Mouse (Mus musculus) spleen, adult 2 months (tissue): ENCODE results near the gene Cyp8b1.

Experiments used
- CTCF ChIP-seq: fragments of 200-500 bp; IDR thresholded peaks from 2 replicates; pipeline ENCODE4 v1.5.1; 2011; ENCODE audit warnings: mild to moderate bottlenecking, inconsistent platforms; ENCODE audit not compliant: insufficient read depth, insufficient read length, insufficient replicate concordance; ENCODE audit errors: extremely low read depth
- POLR2A ChIP-seq: fragments of 200-500 bp; IDR thresholded peaks from 2 replicates; pipeline ENCODE4 v1.6.1; 2011; ENCODE audit warnings: low read depth, low read length, inconsistent platforms

DNA sequence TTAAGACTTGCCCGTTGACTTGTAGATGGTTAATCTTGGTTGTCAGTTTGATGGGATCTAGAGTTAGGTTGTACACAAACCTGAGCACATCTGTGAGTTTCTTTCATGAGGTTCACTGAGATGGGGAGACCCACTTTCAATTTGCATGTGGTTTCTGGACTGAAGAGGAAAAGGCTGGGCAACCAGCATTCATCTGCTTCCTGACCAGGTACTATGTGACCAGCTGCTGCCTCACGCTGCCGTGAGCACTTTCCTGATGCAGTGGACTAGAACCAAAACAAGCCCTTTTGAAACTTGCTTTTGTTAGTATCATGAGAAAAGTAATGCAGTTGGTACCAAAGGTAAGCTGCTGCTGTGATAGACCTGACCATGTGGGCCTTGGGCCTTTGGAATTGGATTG lies 26.9 kb upstream of the Cyp8b1 start:
- no peak for TF ChIP-seq CTCF
- no peak for TF ChIP-seq POLR2A
